Mouse (Mus musculus) heart, postnatal 25 days (tissue): ENCODE measurements around the gene Ugt1a6a. TPM values are rescaled to one million over a fixed set of nuclear protein-coding genes. Genes with fewer than 3 reads are reported as not detected.
"Not testable (repeated sequence)": the region's sequence is repeated elsewhere in the genome, so short reads cannot be mapped to it uniquely, and the experiment has no call there.

ENCODE experiments used
- DNase-seq: peaks from one replicate; pipeline ENCODE4 v3.0.0; 2022; ENCODE audit warnings: low spot score
- intact Hi-C: fragments of 180-260 bp; cut with DNase I; formaldehyde crosslinking; loops from one replicate; pipeline ENCODE4 v1.15.1; 2025
- total RNA-seq, 2 experiments: library from RNA; stranded (reverse); gene quantifications; 2 replicates each; pipeline ENCODE4 v1.2.3; 2021

The Ugt1a6a gene
- total RNA-seq, 2 experiments from 2014 or later, result 2.6 to 3.4 TPM

- intact Hi-C loops, result no loop called here
- no peak for DNase-seq
Measured at GRCm38 (mm10) chr1:88205294-88205922, 70.8 kb downstream of the Ugt1a6a start, which contains the start of gene Dnajb3. TSS of gene Dnajb3 (minus strand) at chr1:88205782.

- intact Hi-C loops, result no loop called here
Measured at GRCm38 (mm10) chr1:88206843-88207479, 72.4 kb downstream of the Ugt1a6a start.

GRCm38 (mm10) chr1:88211812-88212211 lies 77.2 kb downstream of the Ugt1a6a start, which contains the start of gene Ugt1a1:
TSS of gene Ugt1a1 (plus strand) at chr1:88211959.
- intact Hi-C loops, result no loop called here
- DNase-seq, result no peak

More at GRCm38 (mm10) chr1:88206843-88207479, 72.4 kb downstream of the Ugt1a6a start:
- no peak for DNase-seq

- no peak for DNase-seq
- intact Hi-C loops, result no loop called here
Measured at GRCm38 (mm10) chr1:88212341-88213045, 77.9 kb downstream of the Ugt1a6a start.

- intact Hi-C loops, result no loop called here
Measured at GRCm38 (mm10) chr1:88213061-88213460, 78.5 kb downstream of the Ugt1a6a start.

GRCm38 (mm10) chr1:88213766-88214461 lies 79.3 kb downstream of the Ugt1a6a start:
- intact Hi-C loops, result no loop called here
- no peak for DNase-seq

More at GRCm38 (mm10) chr1:88213061-88213460, 78.5 kb downstream of the Ugt1a6a start:
- DNase-seq, result no peak

- no peak for DNase-seq
- intact Hi-C loops, result no loop called here
Measured at GRCm38 (mm10) chr1:88214462-88214952, 79.9 kb downstream of the Ugt1a6a start.

- intact Hi-C loops, result no loop called here
- no peak for DNase-seq
Measured at GRCm38 (mm10) chr1:88215466-88216380, 81.1 kb downstream of the Ugt1a6a start.

GRCm38 (mm10) chr1:88216551-88216950 lies 81.9 kb downstream of the Ugt1a6a start:
- DNase-seq, result no peak
- intact Hi-C loops, result no loop called here

GRCm38 (mm10) chr1:88217144-88217543 lies 82.5 kb downstream of the Ugt1a6a start:
- intact Hi-C loops, result no loop called here
- DNase-seq, result no peak

- DNase-seq, result no peak
- intact Hi-C loops, result no loop called here
Measured at GRCm38 (mm10) chr1:88217576-88217975, 83.0 kb downstream of the Ugt1a6a start.

- no peak for DNase-seq
- intact Hi-C loops, result no loop called here
Measured at GRCm38 (mm10) chr1:88218051-88218450, 83.4 kb downstream of the Ugt1a6a start.

- intact Hi-C loops, result no loop called here
- DNase-seq, result no peak
Measured at GRCm38 (mm10) chr1:88218591-88218990, 84.0 kb downstream of the Ugt1a6a start.

GRCm38 (mm10) chr1:88219054-88219453 lies 84.4 kb downstream of the Ugt1a6a start:
- no peak for DNase-seq
- intact Hi-C loops, result no loop called here

GRCm38 (mm10) chr1:88220336-88220735 lies 85.7 kb downstream of the Ugt1a6a start:
- intact Hi-C loops, result no loop called here
- no peak for DNase-seq

- intact Hi-C loops, result no loop called here
Measured at GRCm38 (mm10) chr1:88222216-88222615, 87.6 kb downstream of the Ugt1a6a start.

GRCm38 (mm10) chr1:88223011-88223515 lies 88.5 kb downstream of the Ugt1a6a start:
- intact Hi-C loops, DNase-seq: not testable (repeated sequence)

More at GRCm38 (mm10) chr1:88222216-88222615, 87.6 kb downstream of the Ugt1a6a start:
- DNase-seq, result no peak

GRCm38 (mm10) chr1:88223591-88223990 lies 89.0 kb downstream of the Ugt1a6a start:
- no peak for DNase-seq
- intact Hi-C loops, result no loop called here
